Mouse (Mus musculus) hindbrain, embryonic 15.5 days (tissue): ENCODE measurements at regions not wholly inside any gene's neighbourhood (a gene's known extent, or its start where the extent isn't known, plus 50 kb on each side); places are given as distances from the start of the nearest gene placed in this dataset.

Experiments
- ATAC-seq: fragments of 200-750 bp; cut with Nextera tagmentation; 2 replicates; pipeline ENCODE4 v1.8.0; 2017; ENCODE audit warnings: low read depth, moderate number of reproducible peaks, moderate TSS enrichment; ENCODE audit not compliant: low FRiP score
- H3K27ac ChIP-seq: fragments of 300-500 bp; sonication (generic); replicated peaks from 2 replicates; pipeline ENCODE4 v1.5.1; 2015; ENCODE audit warnings: mild to moderate bottlenecking, inconsistent platforms
- H3K27me3 ChIP-seq: fragments of 300-500 bp; sonication (generic); 2 replicates; pipeline ENCODE4 v1.6.1; 2015; ENCODE audit warnings: control low read depth, inconsistent platforms
- H3K36me3 ChIP-seq: fragments of 300-500 bp; sonication (generic); 2 replicates; pipeline ENCODE4 v1.6.1; 2015; ENCODE audit warnings: control low read depth, inconsistent platforms
- H3K4me1 ChIP-seq: fragments of 300-500 bp; sonication (generic); replicated peaks from 2 replicates; pipeline ENCODE4 v1.6.1; 2015; ENCODE audit warnings: control low read depth, inconsistent platforms
- H3K4me2 ChIP-seq: fragments of 300-500 bp; sonication (generic); 2 replicates; pipeline ENCODE4 v1.6.1; 2015; ENCODE audit warnings: moderate library complexity, mild to moderate bottlenecking, inconsistent platforms
- H3K4me3 ChIP-seq: fragments of 300-500 bp; sonication (generic); 2 replicates; pipeline ENCODE4 v1.5.1; 2015; ENCODE audit warnings: mild to moderate bottlenecking, inconsistent platforms
- H3K9ac ChIP-seq: fragments of 300-500 bp; sonication (generic); 2 replicates; pipeline ENCODE4 v1.6.1; 2015; ENCODE audit warnings: inconsistent platforms
- H3K9me3 ChIP-seq: fragments of 300-500 bp; sonication (generic); 2 replicates; pipeline ENCODE4 v1.6.1; 2016; ENCODE audit warnings: control low read depth, inconsistent platforms
- WGBS: fragments of 180-500 bp; shearing (Covaris S2); methylation state at CpG from one replicate; pipeline ENCODE4 v1.1.7; 2015; 5-methylcytosine and 5-hydroxymethylcytosine counted together

DNA sequence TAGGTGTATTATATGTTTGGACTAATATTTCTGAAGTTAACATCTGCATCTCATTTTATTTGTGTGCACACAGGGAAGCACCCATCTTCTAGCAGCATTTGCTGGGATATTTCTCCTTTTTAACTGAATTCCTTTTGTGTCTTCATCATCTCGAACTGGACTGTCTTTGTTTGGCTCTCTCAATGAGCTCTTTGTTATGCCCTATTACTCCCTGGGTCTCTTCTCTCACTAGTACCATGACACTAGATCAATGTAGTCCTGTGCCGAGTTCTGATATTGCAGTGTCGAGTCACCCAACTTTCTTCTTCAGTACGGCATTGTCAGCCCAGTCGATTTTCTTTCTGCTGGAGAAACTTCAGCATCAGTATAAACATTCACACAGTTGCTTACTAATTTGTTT is 52.0 kb upstream of the Gm765 start:
- Histone ChIP-seq H3K27me3 (no peaks in the 10 kb centered on the region), H3K27ac (no peak overlapping the region), H3K4me3 (no peak overlapping the region), H3K36me3 (no peaks in the 10 kb centered on the region), H3K4me2 (no peak overlapping the region), H3K9me3 (no peaks in the 10 kb centered on the region), H3K9ac (no peak overlapping the region), H3K4me1 (no peaks in the 10 kb centered on the region)
- no peak for ATAC-seq
- WGBS = 46% methylated on average over 5 of the region's 5 CpGs
